In genomic region chr7:70752802-70753218, GRCm38 (mm10) we compare ENCODE assay signal across 29 mouse cellular contexts.
DNase-seq lines count a peak whose midpoint lies in the region; ATAC-seq and TF ChIP-seq lines count a peak whose summit lies in the region.
"Had no signal": no experiment of that assay in that cellular context is flagged by ENCODE, and none has a peak within 500 bp of the region (broad histone marks: within the 10 kb centered on the region; RNA-seq: fewer than 3 reads in every experiment).

No protein-coding gene starts in this region.

- no peak for ATAC-seq in heart, embryonic 11.5 days (replicated peaks; ENCODE audit: insufficient number of reproducible peaks, low FRiP score, low TSS enrichment)
- ATAC-seq in midbrain, embryonic 11.5 days (ENCODE audit: low FRiP score) = peak; percentile 95
- ATAC-seq in midbrain, postnatal 0 days (ENCODE audit: low FRiP score) = no peak
- ATAC-seq in hindbrain, embryonic 14.5 days (ENCODE audit: low FRiP score) = peak; percentile 34; the same call in 1 of the 2 replicates
- ATAC-seq in neural tube, embryonic 12.5 days (ENCODE audit: low FRiP score, low read depth) = peak; percentile 63
- no peak for ATAC-seq in cerebellum, adult (ENCODE audit: insufficient number of reproducible peaks, low FRiP score, low TSS enrichment)
- ATAC-seq: forebrain, embryonic 15.5 days had no signal

- no peak overlapping the region for H3K9ac ChIP-seq in heart, embryonic 11.5 days (ENCODE audit: low read depth, low read length)
- H3K9ac ChIP-seq in midbrain, embryonic 11.5 days (ENCODE audit: low read length) = no peak overlapping the region
- no peak overlapping the region for H3K9ac ChIP-seq in midbrain, postnatal 0 days (replicated peaks; ENCODE audit: low read length, poor library complexity, severe bottlenecking)
- no peak overlapping the region for H3K9ac ChIP-seq in hindbrain, embryonic 14.5 days
- H3K9ac ChIP-seq in neural tube, embryonic 12.5 days = no peak overlapping the region
- H3K9ac ChIP-seq: embryonic facial prominence, embryonic 13.5 days; forebrain, embryonic 15.5 days; heart, embryonic 13.5 days; kidney, embryonic 15.5 days; limb, embryonic 13.5 days; lung, embryonic 15.5 days; neural tube, embryonic 13.5 days had no signal

- no peak overlapping the region for H3K4me2 ChIP-seq in heart, embryonic 11.5 days
- no peak overlapping the region for H3K4me2 ChIP-seq in midbrain, embryonic 11.5 days
- H3K4me2 ChIP-seq in midbrain, postnatal 0 days (ENCODE audit: low read depth, low read length, poor library complexity, severe bottlenecking) = no peak overlapping the region
- no peak overlapping the region for H3K4me2 ChIP-seq in hindbrain, embryonic 14.5 days (replicated peaks)
- H3K4me2 ChIP-seq in neural tube, embryonic 12.5 days (replicated peaks) = peak overlapping the region; percentile 16; the same call in 1 of the 2 replicates
- H3K4me2 ChIP-seq: embryonic facial prominence, embryonic 13.5 days; forebrain, embryonic 15.5 days; heart, embryonic 13.5 days; kidney, embryonic 15.5 days; limb, embryonic 13.5 days; liver, embryonic 11.5 days; lung, embryonic 15.5 days; neural tube, embryonic 13.5 days had no signal

- H3K27me3 ChIP-seq in heart, embryonic 11.5 days (ENCODE audit: control insufficient read depth, insufficient read depth, low read length) = no peaks in the 10 kb centered on the region
- peaks cover 40% of the 10 kb centered on the region for H3K27me3 ChIP-seq in midbrain, embryonic 11.5 days (ENCODE audit: control insufficient read depth, insufficient read depth, low read length)
- peaks cover 6% of the 10 kb centered on the region for H3K27me3 ChIP-seq in midbrain, postnatal 0 days (ENCODE audit: insufficient read depth, low read length)
- peaks cover 9% of the 10 kb centered on the region; the same call in 1 of the 2 replicates for H3K27me3 ChIP-seq in hindbrain, embryonic 14.5 days (ENCODE audit: control insufficient read depth, insufficient read depth, low read length)
- H3K27me3 ChIP-seq in neural tube, embryonic 12.5 days (replicated peaks) = peaks cover 5% of the 10 kb centered on the region
- H3K27me3 ChIP-seq: forebrain, embryonic 15.5 days; heart, embryonic 13.5 days; kidney, embryonic 15.5 days; limb, embryonic 13.5 days; lung, embryonic 15.5 days had no signal

- 85% methylated on average over 12 of the region's 12 CpGs for WGBS in heart, embryonic 11.5 days (ENCODE audit: insufficient replicate concordance)
- WGBS in midbrain, embryonic 11.5 days = 40% methylated on average over 12 of the region's 12 CpGs
- WGBS in midbrain, postnatal 0 days = 26% methylated on average over 12 of the region's 12 CpGs
- 30% methylated on average over 12 of the region's 12 CpGs for WGBS in hindbrain, embryonic 14.5 days
- 35% methylated on average over 12 of the region's 12 CpGs for WGBS in neural tube, embryonic 12.5 days

- H3K4me1 ChIP-seq in heart, embryonic 11.5 days (ENCODE audit: control insufficient read depth, insufficient read depth, low read length) = no peaks in the 10 kb centered on the region
- no peaks in the 10 kb centered on the region; the same call in 1 of the 2 replicates for H3K4me1 ChIP-seq in midbrain, embryonic 11.5 days (ENCODE audit: control insufficient read depth, insufficient read depth, low read length)
- H3K4me1 ChIP-seq in midbrain, postnatal 0 days (ENCODE audit: insufficient read depth, low read length) = no peaks in the 10 kb centered on the region
- no peaks in the 10 kb centered on the region for H3K4me1 ChIP-seq in hindbrain, embryonic 14.5 days (replicated peaks; ENCODE audit: control insufficient read depth, insufficient read depth, low read length)
- peaks cover 6% of the 10 kb centered on the region for H3K4me1 ChIP-seq in neural tube, embryonic 12.5 days
- H3K4me1 ChIP-seq: forebrain, embryonic 15.5 days; heart, embryonic 13.5 days had no signal

- H3K4me3 ChIP-seq in heart, embryonic 11.5 days (ENCODE audit: low read depth, low read length) = no peak overlapping the region
- no peak overlapping the region for H3K4me3 ChIP-seq in midbrain, embryonic 11.5 days (ENCODE audit: low read depth, low read length)
- H3K4me3 ChIP-seq in midbrain, postnatal 0 days (ENCODE audit: low read depth, low read length) = no peak overlapping the region
- no peak overlapping the region for H3K4me3 ChIP-seq in hindbrain, embryonic 14.5 days (replicated peaks; ENCODE audit: low read length)
- no peak overlapping the region for H3K4me3 ChIP-seq in neural tube, embryonic 12.5 days
- H3K4me3 ChIP-seq: embryonic facial prominence, embryonic 13.5 days; forebrain, embryonic 10.5 days; forebrain, embryonic 15.5 days; heart, adult 2 months; heart, embryonic 13.5 days; kidney, embryonic 15.5 days; left cerebral cortex, adult 2 months; limb, embryonic 13.5 days; lung, embryonic 15.5 days; neural tube, embryonic 13.5 days had no signal

- no peak overlapping the region for H3K27ac ChIP-seq in heart, embryonic 11.5 days (ENCODE audit: low read depth, low read length)
- H3K27ac ChIP-seq in midbrain, embryonic 11.5 days (ENCODE audit: low read depth, low read length) = no peak overlapping the region
- no peak overlapping the region for H3K27ac ChIP-seq in midbrain, postnatal 0 days (ENCODE audit: low read depth, low read length)
- no peak overlapping the region for H3K27ac ChIP-seq in hindbrain, embryonic 14.5 days
- no peak overlapping the region for H3K27ac ChIP-seq in neural tube, embryonic 12.5 days
- H3K27ac ChIP-seq: embryonic facial prominence, embryonic 13.5 days; forebrain, embryonic 10.5 days; forebrain, embryonic 15.5 days; heart, adult 2 months; heart, embryonic 13.5 days; kidney, embryonic 15.5 days; left cerebral cortex, adult 2 months; limb, embryonic 13.5 days; lung, embryonic 15.5 days; neural tube, embryonic 13.5 days had no signal

- peak; percentile 36 for DNase-seq in heart, adult 11 months
- DNase-seq in midbrain, embryonic 11.5 days (ENCODE audit: low spot score, missing footprints) = peak; percentile 94
- DNase-seq in midbrain, postnatal 0 days (ENCODE audit: low spot score) = no peak
- DNase-seq in hindbrain, embryonic 14.5 days (ENCODE audit: low spot score) = no peak
- DNase-seq: adrenal gland, postnatal 10 days; cerebellum, adult 2 months; cerebellum, postnatal 14 days; gastrocnemius, postnatal 25 days; heart, adult 2 months; heart, postnatal 10 days; kidney, adult 18-20 months; kidney, postnatal 25 days; lung, postnatal 36 days; thymus, adult 2 months; thymus, postnatal 36 days had no signal

- H3K9me3 ChIP-seq in heart, embryonic 11.5 days (replicated peaks; ENCODE audit: control insufficient read depth, low read length) = no peaks in the 10 kb centered on the region; the same call in 1 of the 2 replicates
- H3K9me3 ChIP-seq in midbrain, embryonic 11.5 days (ENCODE audit: control insufficient read depth, low read length) = peaks cover 3% of the 10 kb centered on the region; the same call in 1 of the 2 replicates
- H3K9me3 ChIP-seq in midbrain, postnatal 0 days (ENCODE audit: low read length) = no peaks in the 10 kb centered on the region
- H3K9me3 ChIP-seq in hindbrain, embryonic 14.5 days (ENCODE audit: control insufficient read depth, low read length) = no peaks in the 10 kb centered on the region
- peaks cover 6% of the 10 kb centered on the region; the same call in 1 of the 2 replicates for H3K9me3 ChIP-seq in neural tube, embryonic 12.5 days
- H3K9me3 ChIP-seq: forebrain, embryonic 15.5 days; kidney, embryonic 15.5 days; lung, embryonic 15.5 days; neural tube, embryonic 13.5 days had no signal

- no peaks in the 10 kb centered on the region for H3K36me3 ChIP-seq in heart, embryonic 11.5 days (ENCODE audit: control insufficient read depth, insufficient read depth, low read length)
- H3K36me3 ChIP-seq in midbrain, embryonic 11.5 days (ENCODE audit: control insufficient read depth, insufficient read depth, low read length) = no peaks in the 10 kb centered on the region
- H3K36me3 ChIP-seq in midbrain, postnatal 0 days (ENCODE audit: insufficient read depth, low read length) = no peaks in the 10 kb centered on the region
- H3K36me3 ChIP-seq in hindbrain, embryonic 14.5 days (replicated peaks; ENCODE audit: control insufficient read depth, insufficient read depth) = no peaks in the 10 kb centered on the region
- no peaks in the 10 kb centered on the region for H3K36me3 ChIP-seq in neural tube, embryonic 12.5 days
- H3K36me3 ChIP-seq: embryonic facial prominence, embryonic 13.5 days; forebrain, embryonic 10.5 days; forebrain, embryonic 15.5 days; G1E; heart, embryonic 13.5 days; kidney, embryonic 15.5 days; limb, embryonic 13.5 days; lung, embryonic 15.5 days; neural tube, embryonic 13.5 days had no signal

- TF ChIP-seq CTCF in midbrain, postnatal 0 days (IDR thresholded peaks at IDR 0.05) = no peak

Comparison
In these comparisons a context has a peak if more than half of its experiments do, and no peak if none do; other contexts are left out.
1. DNase-seq: peak in heart, adult 11 months (single experiment) and midbrain, embryonic 11.5 days (single experiment); none in midbrain, postnatal 0 days (single experiment) and hindbrain, embryonic 14.5 days (single experiment).
2. ATAC-seq: peak in midbrain, embryonic 11.5 days (single experiment), hindbrain, embryonic 14.5 days (single experiment) and neural tube, embryonic 12.5 days (single experiment); none in heart, embryonic 11.5 days (single experiment), midbrain, postnatal 0 days (single experiment) and cerebellum, adult (single experiment).